31 mouse cellular contexts compared by ENCODE assay signal in genomic region chr14:32738586-32738985, GRCm38 (mm10). TPM values are rescaled to one million over a fixed set of nuclear protein-coding genes. Genes with fewer than 3 reads are reported as not detected.
DNase-seq lines count a peak whose midpoint lies in the region; TF ChIP-seq lines count a peak whose summit lies in the region.
"Had no signal": no experiment of that assay in that cellular context is flagged by ENCODE, and none has a peak within 500 bp of the region (broad histone marks: within the 10 kb centered on the region; RNA-seq: fewer than 3 reads in every experiment).

No protein-coding gene starts in this region.

- dilution Hi-C loops in CH12.LX (cut with MboI; ENCODE audit: extremely low pct_ligation_motif_present, extremely low pct_unique_long_range_greater_than_20kb, low sequenced_read_pairs): no loop called here

- no peak for TF ChIP-seq POLR2A in CH12.LX (IDR thresholded peaks at IDR 0.05; ENCODE audit: low read depth, low read length)
- no peak for TF ChIP-seq POLR2A in cerebellum, adult 2 months (IDR thresholded peaks at IDR 0.05; ENCODE audit: borderline replicate concordance, insufficient read depth, low read length)

- peaks cover 12% of the 10 kb centered on the region for H3K9me3 ChIP-seq in CH12.LX (replicated peaks; ENCODE audit: low read length)
- H3K9me3 ChIP-seq: intestine, embryonic 15.5 days; limb, embryonic 13.5 days had no signal

- TF ChIP-seq RAD21 in CH12.LX (IDR thresholded peaks at IDR 0.05; ENCODE audit: low read depth, low read length): no peak

- WGBS in cerebellum, adult 2 months: 74% methylated on average over 5 of the region's 5 CpGs

- in situ Hi-C loops in CH12.LX (cut with MboI; ENCODE audit: low pct_ligation_motif_present, low pct_unique_long_range_greater_than_20kb, low sequenced_read_pairs): no loop called here

- no peak overlapping the region for H3K4me2 ChIP-seq in CH12.LX (ENCODE audit: insufficient read depth, low read depth, poor library complexity, severe bottlenecking)
- H3K4me2 ChIP-seq: embryonic facial prominence, embryonic 13.5 days; forebrain, embryonic 12.5 days; hindbrain, embryonic 12.5 days; intestine, embryonic 15.5 days; limb, embryonic 13.5 days; liver, embryonic 11.5 days; midbrain, embryonic 13.5 days had no signal

- peak; percentile 51 for DNase-seq in gastrocnemius, adult 18-20 months (ENCODE audit: low spot score)
- DNase-seq in gastrocnemius, postnatal 10 days: no peak
- DNase-seq in CH12.LX (ENCODE audit: extremely low read depth): peak; percentile 37
- DNase-seq in gastrocnemius, postnatal 14 days: peak; percentile 13
- DNase-seq in heart, postnatal 14 days: peak; percentile 22 to 38
- DNase-seq in cerebellum, adult 2 months: no peak
- DNase-seq in cerebellum, adult 8-10 months: no peak
- no peak for DNase-seq in thymus, postnatal 4 days
- DNase-seq: adrenal gland, postnatal 36 days; cerebellum, adult 18-20 months; cerebellum, postnatal 36 days; forebrain, postnatal 0 days; kidney, adult 2 months; kidney, postnatal 36 days; lung, postnatal 4 days; retina, postnatal 1 day; right cerebral cortex, postnatal 14 days; spleen, adult 18-20 months; thymus, postnatal 36 days had no signal

- H3K4me1 ChIP-seq in CH12.LX (ENCODE audit: control insufficient read depth in 1 of 2, insufficient read depth in 2 of 2): peaks cover 0 to 6% of the 10 kb centered on the region in 2 experiments; a peak in 1 of 4 replicates
- no peaks in the 10 kb centered on the region for H3K4me1 ChIP-seq in cerebellum, adult 2 months (ENCODE audit: control insufficient read depth, insufficient read depth, low read length)
- H3K4me1 ChIP-seq: embryonic facial prominence, embryonic 13.5 days; forebrain, embryonic 12.5 days; hindbrain, embryonic 12.5 days; intestine, embryonic 15.5 days; limb, embryonic 13.5 days; megakaryocyte, embryonic 14.5 days; midbrain, embryonic 13.5 days had no signal

- H3K9ac ChIP-seq in CH12.LX (ENCODE audit: insufficient read depth, low read depth): no peak overlapping the region
- H3K9ac ChIP-seq: embryonic facial prominence, embryonic 13.5 days; forebrain, embryonic 12.5 days; forebrain, postnatal 0 days; hindbrain, embryonic 12.5 days; intestine, embryonic 15.5 days; limb, embryonic 13.5 days; midbrain, embryonic 13.5 days had no signal

- no peaks in the 10 kb centered on the region for H3K27me3 ChIP-seq in CH12.LX (replicated peaks)
- H3K27me3 ChIP-seq in cerebellum, adult 2 months (ENCODE audit: control insufficient read depth, insufficient read depth, low read length): no peaks in the 10 kb centered on the region
- H3K27me3 ChIP-seq: embryonic facial prominence, embryonic 13.5 days; forebrain, embryonic 12.5 days; hindbrain, embryonic 12.5 days; intestine, embryonic 15.5 days; limb, embryonic 13.5 days; midbrain, embryonic 13.5 days had no signal

- H3K79me2 ChIP-seq in CH12.LX (replicated peaks; ENCODE audit: control insufficient read depth, extremely low read depth, insufficient read depth, poor library complexity, severe bottlenecking): no peaks in the 10 kb centered on the region

- TF ChIP-seq EP300 in CH12.LX (IDR thresholded peaks at IDR 0.05; ENCODE audit: low read length): no peak

- no peaks in the 10 kb centered on the region for H3K36me3 ChIP-seq in CH12.LX (replicated peaks in 1 of 2; ENCODE audit: control insufficient read depth in 1 of 2, insufficient read depth in 1 of 2, low read length in 1 of 2)
- H3K36me3 ChIP-seq: embryonic facial prominence, embryonic 13.5 days; forebrain, embryonic 12.5 days; hindbrain, embryonic 12.5 days; intestine, embryonic 15.5 days; limb, embryonic 13.5 days; midbrain, embryonic 13.5 days had no signal

- no peak overlapping the region for H3K4me3 ChIP-seq in CH12.LX (replicated peaks in 1 of 3; ENCODE audit: low read depth in 2 of 3, low read length in 2 of 3, poor library complexity in 1 of 3)
- no peak overlapping the region for H3K4me3 ChIP-seq in cerebellum, adult 2 months (replicated peaks; ENCODE audit: insufficient read depth, low read depth, low read length)
- H3K4me3 ChIP-seq: embryonic facial prominence, embryonic 13.5 days; erythroblast, embryonic 14.5 days; forebrain, embryonic 12.5 days; hindbrain, embryonic 12.5 days; intestine, embryonic 15.5 days; layer of hippocampus, adult 2 months; left cerebral cortex, adult 2 months; limb, embryonic 13.5 days; megakaryocyte, embryonic 14.5 days; midbrain, embryonic 13.5 days had no signal

- TF ChIP-seq CTCF in CH12.LX (conservative IDR thresholded peaks at IDR 0.05 in 1 of 2, IDR thresholded peaks at IDR 0.05 in 1 of 2; ENCODE audit: low read depth in 2 of 2, low read length in 2 of 2): no peak
- no peak for TF ChIP-seq CTCF in cerebellum, adult 2 months (IDR thresholded peaks at IDR 0.05; ENCODE audit: borderline replicate concordance, insufficient read depth, low read depth, low read length)

- no peak overlapping the region for H3K27ac ChIP-seq in CH12.LX (ENCODE audit: insufficient read depth, low read depth)
- no peak overlapping the region for H3K27ac ChIP-seq in cerebellum, adult 2 months (ENCODE audit: insufficient read depth, low read length)
- H3K27ac ChIP-seq: embryonic facial prominence, embryonic 13.5 days; forebrain, embryonic 12.5 days; hindbrain, embryonic 12.5 days; hindbrain, postnatal 0 days; intestine, embryonic 15.5 days; layer of hippocampus, adult 2 months; left cerebral cortex, adult 2 months; limb, embryonic 13.5 days; midbrain, embryonic 13.5 days had no signal

- intact Hi-C loops in gastrocnemius, postnatal 14 days (cut with DNase I; ENCODE audit: low total_unique reads): no loop called here
- intact Hi-C loops in heart, postnatal 14 days (cut with DNase I): no loop called here

TF ChIP-seq in CH12.LX, 34 proteins besides CTCF, POLR2A, EP300 and RAD21:
- TF ChIP-seq USF1 (IDR thresholded peaks at IDR 0.05; ENCODE audit: low read depth, low read length) (no peak), ZC3H11A (IDR thresholded peaks at IDR 0.05; ENCODE audit: low read depth, low read length) (no peak), E2F4 (IDR thresholded peaks at IDR 0.05; ENCODE audit: insufficient replicate concordance, low read depth, low read length) (no peak), NRF1 (IDR thresholded peaks at IDR 0.05; ENCODE audit: low read depth, low read length) (no peak), POLR2AphosphoS2 (IDR thresholded peaks at IDR 0.05; ENCODE audit: low read depth, low read length) (no peak), MAFK (IDR thresholded peaks at IDR 0.05; ENCODE audit: insufficient replicate concordance, low read length) (no peak), MAZ (IDR thresholded peaks at IDR 0.05; ENCODE audit: low read depth, low read length) (no peak), JUND (conservative IDR thresholded peaks at IDR 0.05; ENCODE audit: low read depth, low read length) (no peak), ZMIZ1 (IDR thresholded peaks at IDR 0.05; ENCODE audit: low read depth, low read length) (no peak), PAX5 (IDR thresholded peaks at IDR 0.05; ENCODE audit: low read length) (no peak), TCF12 (IDR thresholded peaks at IDR 0.05; ENCODE audit: low read depth, low read length) (no peak), MYC (IDR thresholded peaks at IDR 0.05; ENCODE audit: low read depth, low read length) (no peak), CHD2 (IDR thresholded peaks at IDR 0.05; ENCODE audit: low read length) (no peak), ZKSCAN1 (IDR thresholded peaks at IDR 0.05; ENCODE audit: borderline replicate concordance, low read depth, low read length) (no peak), GABPA (IDR thresholded peaks at IDR 0.05; ENCODE audit: insufficient replicate concordance, low read depth, low read length) (no peak), SIN3A (IDR thresholded peaks at IDR 0.05; ENCODE audit: low read length) (no peak), KAT2A (IDR thresholded peaks at IDR 0.05; ENCODE audit: insufficient replicate concordance, low read length) (no peak)

RNA-seq across cellular contexts. Expression of gene Tmem273, which starts 47.2 kb away (rescaled TPM):
- total RNA-seq in gastrocnemius, adult 18-20 months (2021): not detected
- total RNA-seq in gastrocnemius, postnatal 10 days (2021): under 1 TPM in 1 of 2 experiments, not detected in 1; 0.73 TPM
- not detected in 2 replicates for total RNA-seq in CH12.LX (2012; rRNA removed)
- total RNA-seq in CH12.LX (2014; rRNA removed): 0.41 and 0.94 TPM in 2 replicates
- 0.22 TPM in 1 of 2 replicates, not detected in the other for polyA plus RNA-seq in CH12.LX (2012; ENCODE audit: insufficient read length, low read depth)
- total RNA-seq in gastrocnemius, postnatal 14 days (2021): under 1 TPM; 0.47 to 0.58 TPM
- 1 to 10 TPM; 1.6 to 2.0 TPM for total RNA-seq in heart, postnatal 14 days (2021)
- polyA plus RNA-seq in cerebellum, adult 2 months (2012; rRNA removed): 0.54 and 0.59 TPM in 2 replicates
- total RNA-seq: forebrain, postnatal 0 days had no signal
- polyA plus RNA-seq: erythroblast, embryonic 14.5 days had no signal

RNA-seq across cellular contexts. Expression of gene 3425401B19Rik, which starts 53.5 kb away (rescaled TPM):
- total RNA-seq in gastrocnemius, adult 18-20 months (2021): 100 to 1,000 TPM; 355 to 389 TPM
- total RNA-seq in gastrocnemius, postnatal 10 days (2021): 100 to 1,000 TPM; 229 to 232 TPM
- total RNA-seq in CH12.LX (2012; rRNA removed) (0.04 TPM in 2 replicates), CH12.LX (2014; rRNA removed) (0.04 and 0.05 TPM in 2 replicates)
- polyA plus RNA-seq in CH12.LX (2012; ENCODE audit: insufficient read length, low read depth): 0.55 and 0.67 TPM in 2 replicates
- 100 to 1,000 TPM; 214 to 233 TPM for total RNA-seq in gastrocnemius, postnatal 14 days (2021)
- total RNA-seq in heart, postnatal 14 days (2021): 10 to 100 TPM; 82.3 to 85.2 TPM
- 0.08 and 0.11 TPM in 2 replicates for polyA plus RNA-seq in cerebellum, adult 2 months (2012; rRNA removed)
- total RNA-seq: forebrain, postnatal 0 days had no signal
- polyA plus RNA-seq: erythroblast, embryonic 14.5 days; forebrain, embryonic 12.5 days; forebrain, postnatal 0 days; liver, embryonic 11.5 days; midbrain, embryonic 13.5 days had no signal

Comparison
In these comparisons a context has a peak if more than half of its experiments do, and no peak if none do; other contexts are left out.
1. DNase-seq: peak in gastrocnemius, adult 18-20 months (single experiment), CH12.LX (single experiment), gastrocnemius, postnatal 14 days (single experiment) and heart, postnatal 14 days (2 of 2); none in gastrocnemius, postnatal 10 days (single experiment), cerebellum, adult 2 months (0 of 2), cerebellum, adult 8-10 months (single experiment) and thymus, postnatal 4 days (single experiment).
2. RNA of gene 3425401B19Rik, which starts 53.5 kb away (total RNA-seq): 355 to 389 TPM in gastrocnemius, adult 18-20 months, 214 to 233 TPM in gastrocnemius, postnatal 14 days, 229 to 232 TPM in gastrocnemius, postnatal 10 days and 82.3 to 85.2 TPM in heart, postnatal 14 days; 0.04 to 0.05 TPM in CH12.LX; every median in the first group is over 10 times any median in the second.